Mouse (Mus musculus): ENCODE measurements at regions not wholly inside any gene's neighbourhood (a gene's known extent, or its start where the extent isn't known, plus 50 kb on each side); places are given as distances from the start of the nearest gene placed in this dataset.

DNA sequence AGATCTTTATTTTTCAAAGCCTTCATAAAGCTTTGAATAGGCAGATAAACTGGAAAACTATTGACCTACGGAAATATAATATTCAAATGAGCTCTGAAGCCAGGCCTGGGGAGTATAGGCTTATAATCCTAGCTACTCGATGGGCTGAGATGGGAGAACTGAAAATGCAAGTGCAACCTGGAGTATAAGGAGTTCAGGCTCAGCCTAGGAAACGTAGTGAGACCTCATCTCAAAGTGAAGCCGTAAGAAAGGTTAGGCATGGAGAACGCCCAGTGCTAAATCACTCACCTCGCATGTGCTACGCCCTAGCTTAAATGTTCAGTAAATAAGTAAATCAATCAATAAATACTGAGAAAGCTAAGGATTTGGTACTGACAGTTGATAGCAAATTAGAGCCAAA is 432.5 kb upstream of the Ubash3b start:
- DNase-seq (ENCODE audit: low read depth, low spot score), result no peak

DNA sequence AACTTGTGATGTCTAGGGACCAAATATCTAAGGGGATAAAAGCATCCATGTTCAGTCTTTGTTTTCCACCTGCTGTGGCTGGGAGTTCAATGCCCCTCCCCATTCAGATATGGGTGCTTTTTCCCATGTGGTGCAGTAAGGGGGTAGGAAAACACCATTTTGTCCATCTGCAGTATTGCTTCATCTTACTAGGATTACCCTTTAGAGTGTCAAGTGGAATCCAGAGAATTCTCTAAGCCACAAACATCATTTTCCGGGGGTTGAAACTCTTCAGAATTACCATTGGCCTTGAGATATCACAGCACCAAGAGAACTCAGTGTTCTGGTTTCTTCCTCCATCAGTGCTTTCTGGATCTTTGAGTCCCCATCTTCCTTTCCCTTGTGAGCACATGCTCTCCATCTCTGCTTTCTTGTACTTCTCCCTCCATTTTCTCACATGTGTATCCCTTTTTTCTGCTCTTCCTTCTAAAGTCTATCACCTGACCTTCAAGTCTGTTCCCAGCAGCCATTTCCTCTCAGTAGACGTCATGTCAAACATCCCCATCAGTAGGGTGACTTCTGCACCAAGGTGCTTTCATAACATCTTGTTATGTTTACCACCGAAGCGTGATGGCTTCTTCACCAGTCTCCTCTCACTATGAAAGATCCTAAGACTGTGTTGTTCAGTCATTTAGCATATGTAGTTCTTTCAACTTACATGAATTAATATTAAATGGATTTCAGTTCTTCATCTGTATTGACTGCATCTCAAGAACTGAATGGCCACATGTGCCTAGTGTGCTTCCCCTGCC is 431.6 kb upstream of the Ubash3b start:
- DNase-seq (ENCODE audit: low read depth, low spot score), result no peak

DNA sequence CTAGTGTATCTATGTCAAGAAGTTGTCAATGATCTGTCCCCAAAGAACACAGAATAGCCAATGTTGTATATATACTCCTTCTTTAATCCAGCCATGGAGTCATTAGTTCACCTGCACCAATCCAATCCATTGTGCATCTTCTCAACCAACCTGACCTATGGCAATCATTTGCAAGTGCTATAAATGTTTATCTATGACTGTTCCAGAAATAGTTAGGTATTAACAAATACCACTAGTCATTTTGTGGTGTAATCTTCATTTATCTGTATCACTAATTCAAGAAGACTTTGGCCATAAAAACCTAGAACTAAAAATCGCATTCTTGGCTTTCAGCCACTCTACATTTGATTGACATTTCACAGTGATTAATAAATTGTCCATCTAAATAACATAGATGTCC is 430.6 kb upstream of the Ubash3b start:
- DNase-seq (ENCODE audit: low read depth, low spot score), result no peak

DNA sequence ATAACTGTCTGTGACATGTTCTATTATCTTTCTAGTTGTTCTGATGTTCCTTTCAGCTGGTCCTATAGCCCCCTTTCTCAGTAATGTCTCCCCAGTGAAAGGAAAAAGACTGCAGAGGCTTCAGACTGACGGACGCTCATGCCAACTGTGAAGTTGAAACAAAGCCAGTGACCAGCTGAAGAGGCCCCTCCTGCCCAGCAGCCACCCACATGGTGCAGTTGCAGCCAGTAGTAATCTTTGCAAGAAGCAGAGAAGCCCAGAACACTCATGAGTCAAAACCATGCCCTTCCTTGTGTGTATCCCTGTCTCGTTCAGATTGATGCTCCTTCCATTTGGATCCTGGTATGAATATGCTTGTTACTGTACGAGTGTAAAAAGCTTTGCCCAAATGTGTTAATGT is 428.7 kb upstream of the Ubash3b start:
- no peak for DNase-seq (ENCODE audit: low read depth, low spot score)

DNA sequence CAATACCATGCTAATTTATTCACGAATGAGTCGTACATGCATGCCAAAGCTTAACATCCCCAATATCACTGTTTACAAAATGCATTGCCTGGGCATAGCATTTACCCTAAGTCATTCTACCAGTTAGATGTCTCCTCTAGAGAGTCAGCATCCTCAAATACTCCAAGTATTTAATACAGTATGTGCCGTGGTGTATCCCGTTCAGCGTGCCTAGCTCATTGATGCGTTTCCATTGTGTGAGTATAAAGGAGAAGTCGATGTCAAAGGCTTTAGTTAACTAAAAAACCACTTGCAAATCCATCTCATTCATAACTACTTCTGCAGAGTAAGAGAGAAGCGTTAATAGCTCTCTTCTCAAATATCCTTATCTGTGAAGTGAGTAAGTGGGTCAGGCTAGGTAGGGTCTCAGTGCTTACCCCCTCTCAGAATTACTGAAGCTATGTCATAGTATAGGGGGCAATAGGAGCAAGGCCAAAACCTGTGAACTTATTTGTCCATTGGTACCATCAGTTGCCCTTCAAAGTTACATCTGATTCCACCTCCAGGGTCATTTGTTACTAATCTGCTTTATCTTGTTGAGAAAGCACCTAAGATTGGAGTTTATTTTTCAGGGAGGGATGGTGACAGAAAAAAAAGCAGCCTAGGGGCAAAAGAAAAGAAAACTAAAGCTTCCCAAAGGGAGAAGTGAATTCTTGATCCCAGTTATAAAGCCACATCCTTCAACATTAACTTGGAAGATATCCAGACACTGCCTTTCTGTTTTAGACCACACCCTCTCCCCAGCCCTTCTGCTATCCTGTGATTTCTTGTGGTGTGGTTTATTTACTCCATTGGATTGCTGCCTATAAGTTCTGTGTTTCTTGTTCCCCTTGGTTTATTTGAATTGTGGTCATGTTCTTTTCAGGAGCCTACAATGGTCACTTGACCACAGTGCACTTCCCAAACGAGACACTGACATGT is 427.2 kb upstream of the Ubash3b start:
- no peak for DNase-seq (ENCODE audit: low read depth, low spot score)

DNA sequence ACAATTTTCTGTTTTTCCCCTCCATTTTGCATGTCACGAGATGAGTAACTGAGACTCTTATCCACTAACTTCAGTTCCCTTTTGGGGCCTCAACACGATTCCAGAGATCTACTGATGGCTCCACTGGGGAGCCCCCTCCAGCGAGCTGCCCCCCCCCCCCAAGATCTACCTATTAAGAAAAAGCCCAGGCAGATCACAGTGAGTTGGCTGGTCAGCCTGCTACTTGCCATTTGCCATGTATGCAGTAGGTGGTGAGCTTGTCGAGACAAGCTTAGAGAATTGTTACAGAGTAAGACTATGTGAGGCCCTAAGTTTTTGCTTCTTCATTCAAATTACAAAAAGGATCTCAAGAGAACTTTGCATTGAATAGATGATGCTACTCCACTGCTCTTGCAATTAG is 426.3 kb upstream of the Ubash3b start:
- no peak for DNase-seq (ENCODE audit: low read depth, low spot score)

DNA sequence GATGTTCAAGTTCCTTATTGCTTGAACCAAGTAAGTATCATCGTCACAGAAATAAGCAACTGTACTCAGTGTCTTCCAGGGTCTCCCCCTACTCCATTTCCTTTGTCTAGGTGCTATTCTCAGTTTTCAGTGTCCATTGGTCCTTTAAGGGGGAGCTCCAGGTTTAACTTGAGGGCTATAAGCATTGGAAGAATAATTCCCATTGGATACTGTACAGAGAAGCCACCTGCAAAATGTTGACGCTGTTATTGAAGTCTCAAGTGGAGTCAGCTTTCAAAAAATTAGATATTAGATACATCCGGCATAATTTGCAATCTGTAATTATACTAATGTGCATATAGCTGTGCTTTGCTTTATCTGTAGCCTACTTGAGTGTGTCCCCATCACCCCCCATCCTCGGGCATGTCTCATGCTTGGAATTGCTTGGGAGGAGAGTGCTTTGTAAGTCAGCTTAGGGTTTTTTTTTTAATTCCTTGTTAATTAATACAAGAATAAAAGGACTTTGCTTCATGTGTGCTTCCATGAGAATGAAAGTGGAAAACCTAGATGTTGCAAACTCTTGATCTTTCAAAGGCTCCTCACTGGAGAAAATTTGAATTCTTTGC is 425.6 kb upstream of the Ubash3b start:
- no peak for DNase-seq (ENCODE audit: low read depth, low spot score)

DNA sequence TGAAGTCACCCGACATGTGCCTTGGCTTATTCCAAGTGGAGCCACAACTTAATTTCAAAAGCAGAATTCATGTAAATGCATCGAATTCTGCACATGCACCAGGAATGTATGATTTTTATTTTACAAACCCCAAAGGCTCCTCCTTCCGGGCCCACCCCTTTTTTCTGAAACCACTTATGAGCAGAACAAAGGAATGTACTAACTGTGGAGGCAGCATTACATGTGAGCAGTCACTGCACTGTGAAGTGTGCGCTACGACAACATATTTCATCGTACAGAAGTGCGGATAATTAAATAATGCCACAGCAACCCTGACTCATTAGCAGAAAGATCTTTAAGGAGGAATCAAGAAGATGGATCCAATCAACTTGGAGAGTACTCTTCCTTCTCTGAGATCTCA is 424.8 kb upstream of the Ubash3b start:
- no peak for DNase-seq (ENCODE audit: low read depth, low spot score)

DNA sequence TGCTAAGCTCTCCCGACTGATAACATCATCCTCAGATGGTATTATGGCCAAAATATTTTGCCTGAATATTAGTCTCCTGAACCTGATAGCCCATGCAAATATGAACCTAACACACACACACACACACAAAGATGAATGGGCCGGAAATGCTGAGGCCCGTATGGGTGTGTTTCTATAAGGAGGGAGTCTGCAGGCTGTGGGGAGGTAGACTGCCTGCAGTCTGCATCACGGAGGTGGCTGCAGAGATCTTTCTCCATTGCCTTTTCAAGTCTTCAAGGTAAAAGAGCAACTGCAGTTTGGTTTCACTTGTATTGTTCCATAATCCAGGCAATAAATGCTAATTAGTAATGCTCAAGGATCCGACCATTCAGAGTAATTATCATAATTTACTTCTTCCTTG is 424.3 kb upstream of the Ubash3b start:
- no peak for DNase-seq (ENCODE audit: low read depth, low spot score)

DNA sequence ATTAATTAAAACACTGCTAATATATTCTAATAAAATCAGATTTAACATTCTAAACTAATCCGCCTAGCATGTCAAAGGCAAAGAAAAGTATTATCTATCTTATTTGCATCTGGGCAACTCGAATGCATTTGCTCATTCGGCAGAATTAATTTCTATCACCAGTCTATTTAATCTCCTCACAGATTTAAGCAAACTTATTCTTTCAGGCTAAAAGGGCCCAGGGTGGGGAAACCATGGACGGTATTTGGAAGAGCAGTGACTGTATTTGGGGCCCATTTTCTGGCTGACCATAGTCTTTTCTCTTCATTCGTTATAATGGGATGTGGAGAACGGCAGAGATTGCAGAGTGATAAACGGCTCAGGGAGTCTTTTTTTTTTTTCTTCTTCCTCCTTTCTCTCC is 423.5 kb upstream of the Ubash3b start:
- no peak for DNase-seq (ENCODE audit: low read depth, low spot score)

DNA sequence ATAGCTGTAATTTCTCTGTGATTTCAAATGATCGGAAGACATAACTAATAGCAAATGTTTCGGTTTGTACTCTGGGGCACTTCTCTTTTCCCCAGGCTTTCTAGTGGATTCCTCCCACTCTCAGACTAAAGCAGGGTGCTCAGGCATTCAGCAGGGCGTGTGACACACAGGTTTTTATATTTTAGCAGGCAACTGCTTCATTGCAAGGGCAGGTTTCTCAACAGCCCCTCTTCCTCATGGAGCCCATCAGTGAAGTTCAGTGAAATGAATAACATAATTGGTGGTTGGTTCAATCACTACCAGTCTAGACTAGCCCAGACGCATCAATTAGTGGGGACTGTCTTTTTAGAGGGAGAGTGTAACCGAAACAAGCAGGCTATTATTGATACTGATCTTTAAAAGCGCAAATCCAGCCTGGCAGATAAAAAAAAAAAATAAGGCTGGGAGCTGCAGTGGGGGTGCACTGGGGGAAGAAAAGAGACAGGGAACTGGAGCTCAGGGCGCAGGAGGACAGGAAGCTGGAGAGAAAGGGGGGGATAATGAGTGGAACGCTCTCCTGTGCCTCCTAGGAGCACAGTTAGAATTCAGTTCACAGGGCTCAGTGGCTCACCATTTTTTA is 422.3 kb upstream of the Ubash3b start:
- no peak for DNase-seq (ENCODE audit: low read depth, low spot score)

DNA sequence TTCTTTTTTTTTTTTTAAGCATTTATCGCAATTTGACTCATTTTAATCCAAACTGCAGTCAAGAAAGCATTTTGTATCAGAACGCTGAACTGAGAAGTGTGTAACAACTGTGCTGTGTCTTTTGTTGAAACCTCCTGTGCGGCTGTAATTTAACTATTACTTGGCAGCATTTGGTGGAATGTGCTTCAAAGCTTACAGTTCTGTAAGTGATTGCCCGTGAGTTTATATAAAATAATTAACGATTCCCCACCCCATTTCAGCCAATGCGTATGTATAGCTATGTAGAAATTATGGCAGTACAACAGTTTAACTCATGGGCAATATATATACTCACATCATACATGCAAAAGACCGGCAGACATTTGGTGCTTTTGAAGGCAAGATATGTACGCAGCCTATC is 421.8 kb upstream of the Ubash3b start:
- no peak for DNase-seq (ENCODE audit: low read depth, low spot score)

DNA sequence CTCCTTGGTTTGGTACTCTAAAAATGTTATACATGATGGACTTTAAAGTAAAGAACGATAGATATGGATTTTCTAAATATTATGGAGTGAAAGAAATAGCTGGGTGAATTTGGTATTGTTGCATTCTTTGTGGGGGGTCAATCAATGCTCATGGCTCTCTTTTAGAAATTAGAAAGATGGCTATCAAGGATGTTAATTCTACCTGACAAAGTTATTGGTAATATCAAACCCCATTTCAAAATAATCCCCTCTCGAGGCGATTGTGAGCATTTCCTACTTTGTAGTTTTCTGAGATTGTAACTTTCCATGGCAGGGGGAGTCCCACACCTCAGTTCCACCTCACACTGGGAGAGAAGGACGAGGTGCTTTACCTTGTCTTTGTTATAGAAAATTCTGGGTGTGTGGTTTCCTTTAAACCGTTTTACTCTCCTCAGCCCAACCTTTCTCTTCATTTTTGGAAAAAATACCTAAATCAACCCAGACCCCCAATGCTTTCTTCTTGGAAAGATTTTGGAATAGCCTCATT is 421.3 kb upstream of the Ubash3b start:
- DNase-seq (ENCODE audit: low read depth, low spot score), result no peak

DNA sequence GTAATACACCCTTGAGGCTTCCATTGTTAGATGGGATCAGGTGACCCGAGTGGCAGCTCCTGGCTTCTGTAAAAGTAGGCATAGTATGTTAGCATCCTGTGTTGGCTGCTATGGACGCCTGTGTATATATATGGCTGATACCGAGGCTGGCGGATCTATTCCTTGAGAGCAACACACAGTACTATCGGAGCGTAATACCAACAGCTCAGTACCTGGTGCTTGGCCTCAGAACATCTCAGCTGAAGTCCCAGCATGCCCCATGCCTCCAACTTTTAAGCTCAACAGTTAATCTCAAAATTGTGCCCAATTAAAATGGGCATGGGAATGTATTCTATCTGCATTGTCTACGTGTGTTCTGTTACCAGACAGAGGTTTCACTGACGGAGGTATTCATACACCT is 420.7 kb upstream of the Ubash3b start:
- no peak for DNase-seq (ENCODE audit: low read depth, low spot score)

DNA sequence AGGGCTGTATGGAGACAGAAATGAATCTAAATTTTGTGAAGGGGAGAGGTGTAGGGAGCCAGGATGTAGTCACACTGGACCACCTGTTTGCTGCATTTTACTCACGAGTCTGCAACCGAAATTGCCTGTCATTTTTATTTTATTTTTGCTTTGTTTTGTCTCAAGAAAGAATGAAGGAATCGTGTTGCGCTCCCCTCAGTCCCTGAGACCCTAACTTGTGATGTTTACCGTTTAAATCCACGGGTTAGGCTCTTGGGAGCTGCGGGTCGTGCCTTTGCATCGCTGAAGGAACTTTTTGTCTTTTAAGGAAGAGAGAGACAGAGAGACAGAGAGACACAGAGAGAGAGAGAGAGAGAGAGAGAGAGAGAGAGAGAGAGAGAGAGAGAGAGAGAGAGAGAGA is 420.2 kb upstream of the Ubash3b start:
- no peak for DNase-seq (ENCODE audit: low read depth, low spot score)

DNA sequence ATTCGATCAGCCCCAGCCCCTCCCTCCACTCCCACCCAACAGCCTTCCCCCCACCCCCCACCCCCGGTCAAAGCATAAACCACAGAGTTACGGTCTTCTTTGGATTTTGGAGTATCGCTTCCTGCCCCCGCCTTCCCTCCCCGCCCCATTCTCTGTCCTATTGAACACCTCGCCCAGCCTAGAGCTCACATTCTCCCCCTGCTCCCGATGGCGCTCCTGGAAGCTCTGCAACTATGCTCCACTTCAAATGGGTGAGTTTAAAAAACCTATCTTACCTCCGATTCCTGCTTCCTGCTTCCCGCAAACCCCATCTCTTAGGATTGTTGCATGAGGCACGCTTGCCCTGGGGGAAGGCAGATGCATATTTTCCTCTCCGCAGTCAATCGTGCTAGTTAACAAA is 419.7 kb upstream of the Ubash3b start:
- DNase-seq (ENCODE audit: low read depth, low spot score), result peak; percentile 33

DNA sequence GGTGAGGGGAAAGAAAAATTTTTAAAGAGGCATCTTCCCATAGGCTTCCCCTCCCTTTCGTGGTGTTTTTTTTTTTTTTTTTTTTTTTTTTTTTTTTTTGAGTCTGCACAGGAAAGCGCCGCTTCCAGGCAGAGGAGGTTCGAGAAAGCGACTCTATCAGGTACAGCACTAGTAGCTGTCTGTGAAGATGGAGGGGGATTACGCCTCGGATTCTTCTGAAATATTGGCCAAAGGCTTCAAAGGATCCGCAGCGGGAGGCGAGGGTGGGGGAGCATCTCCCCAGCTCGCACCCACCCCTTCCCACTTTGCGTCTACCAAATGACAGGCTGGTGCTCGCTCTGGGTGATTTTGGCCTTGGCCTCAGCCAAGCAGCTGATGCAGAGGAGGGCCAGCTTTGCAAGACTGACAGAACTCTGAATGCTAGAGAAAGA is 419.1 kb upstream of the Ubash3b start:
- DNase-seq (ENCODE audit: low read depth, low spot score), result peak; percentile 37

DNA sequence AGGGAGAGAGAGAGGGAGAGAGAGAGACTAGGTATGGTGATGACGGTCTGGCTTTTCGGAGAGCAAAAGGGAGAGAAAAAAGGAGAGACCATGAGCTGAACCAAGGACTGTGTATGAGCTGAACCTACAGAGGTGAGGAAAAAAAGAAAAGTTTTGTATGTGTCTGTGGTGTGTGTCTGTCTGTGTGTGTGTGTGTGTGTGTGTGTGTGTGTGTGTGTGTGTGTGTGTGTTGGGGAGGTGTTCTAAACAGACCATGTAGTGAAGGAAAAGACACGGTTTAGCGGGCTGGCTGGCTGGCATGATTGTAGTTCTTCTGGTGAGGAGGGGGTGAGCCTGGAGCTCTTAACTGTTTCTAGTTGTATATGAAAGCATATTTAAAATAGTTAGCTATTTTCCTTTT is 418.6 kb upstream of the Ubash3b start:
- DNase-seq (ENCODE audit: low read depth, low spot score), result no peak

DNA sequence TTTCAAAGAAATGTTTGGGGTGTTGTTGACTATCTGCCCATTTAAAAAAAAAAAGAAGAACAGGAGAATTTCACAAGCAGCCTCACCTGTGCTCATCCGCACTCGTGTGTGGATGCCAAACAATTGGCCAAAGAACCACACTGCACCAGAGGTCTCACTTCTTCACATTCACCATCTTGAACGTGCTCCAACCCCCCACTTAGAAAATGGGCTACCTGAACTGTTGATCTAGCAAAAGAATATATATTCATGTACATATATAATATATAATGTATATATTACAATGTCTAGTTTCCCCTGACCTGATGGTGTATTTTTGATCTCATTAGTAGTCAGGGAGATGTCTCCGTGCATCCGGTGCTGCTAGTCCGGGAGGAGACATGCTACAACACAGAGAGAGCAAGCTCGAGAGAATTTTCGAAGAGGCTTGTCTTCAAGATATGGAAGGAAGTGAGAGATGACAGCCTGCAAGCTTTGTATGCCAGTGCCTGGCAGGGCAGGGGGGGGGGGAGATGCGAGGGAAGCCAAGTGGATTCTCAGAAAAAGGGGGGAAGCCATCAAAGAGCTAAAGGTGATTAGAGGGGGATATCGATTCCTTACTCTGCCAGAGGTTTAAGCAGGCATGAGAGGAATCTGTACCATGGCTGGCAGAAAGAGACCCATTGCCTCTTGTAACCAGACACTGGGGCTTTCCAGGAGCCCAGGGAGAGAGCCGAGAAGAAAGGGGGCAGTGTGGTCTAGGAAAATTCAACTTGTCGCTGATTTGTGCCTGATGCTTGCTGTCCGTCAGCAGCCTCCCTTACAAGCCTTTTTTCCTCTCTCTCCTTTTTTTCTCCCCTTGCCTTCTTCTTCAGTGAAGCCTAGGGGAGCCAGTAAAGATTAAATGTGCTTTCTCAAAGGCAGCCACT is 417.9 kb upstream of the Ubash3b start:
- DNase-seq (ENCODE audit: low read depth, low spot score), result peak; percentile 61

DNA sequence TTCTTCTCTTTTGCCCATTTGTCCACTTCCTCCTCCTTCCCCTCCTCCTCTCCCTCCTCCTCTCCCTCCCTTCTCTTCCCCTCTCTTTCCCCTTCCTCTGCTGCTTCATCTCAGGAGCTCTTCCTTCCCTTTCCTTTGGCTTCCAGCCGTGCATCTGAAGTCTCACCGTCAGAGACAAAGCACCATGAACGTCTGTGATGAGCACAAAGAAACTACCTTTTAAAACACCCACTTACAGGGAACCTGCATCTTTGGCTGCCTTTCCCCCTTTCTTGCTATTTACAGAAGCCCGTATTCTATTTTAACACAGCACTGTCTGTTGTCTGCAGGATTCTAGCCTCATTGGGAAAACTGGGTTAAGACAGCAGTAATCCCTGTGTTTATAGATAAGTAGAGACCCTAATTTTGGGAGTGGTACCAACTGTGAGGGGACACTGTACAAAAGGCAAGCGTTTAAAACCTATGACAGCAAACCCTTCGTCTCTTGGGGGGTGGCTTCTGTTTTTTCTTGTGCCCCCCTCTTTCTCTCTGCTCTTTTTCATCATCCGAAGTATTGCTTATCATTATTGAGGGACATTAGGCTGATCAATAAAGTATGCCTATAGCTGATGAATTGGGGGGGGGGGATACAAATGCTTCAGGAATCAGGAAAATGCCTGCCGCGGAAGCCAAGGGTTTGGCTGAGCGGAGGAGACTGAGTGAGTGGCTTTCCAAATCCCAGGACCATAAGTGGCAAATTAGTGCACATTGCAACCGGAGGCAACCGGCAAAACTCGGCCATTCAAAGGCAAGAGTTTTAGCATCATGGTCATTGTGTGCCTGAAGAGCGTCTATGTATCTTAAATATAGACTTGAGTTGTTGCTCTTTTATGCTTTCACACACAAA is 417.0 kb upstream of the Ubash3b start:
- DNase-seq (ENCODE audit: low read depth, low spot score), result no peak
